Mouse (Mus musculus): ENCODE results near the gene Nup62. TPM values are rescaled to one million over a fixed set of nuclear protein-coding genes. Genes with fewer than 3 reads are reported as not detected.

Nup62 gene
- polyA plus RNA-seq, 1 experiment from 2014 or later = 22.4 TPM

GRCm38 (mm10) chr7:44808927-44809326 lies 7.0 kb upstream of the Nup62 start:
- no peaks in the 10 kb centered on the region for H3K36me3 ChIP-seq (ENCODE audit: control insufficient read depth, insufficient read depth, low read length)
- H3K4me3 ChIP-seq (ENCODE audit: low read depth, low read length) = no peak overlapping the region
- no peak overlapping the region for H3K4me2 ChIP-seq (ENCODE audit: low read depth, low read length)
- H3K27me3 ChIP-seq (ENCODE audit: control insufficient read depth, insufficient read depth, low read length) = no peaks in the 10 kb centered on the region
- 80% methylated on average over 2 of the region's 2 CpGs for WGBS
- no peaks in the 10 kb centered on the region for H3K9me3 ChIP-seq (ENCODE audit: control insufficient read depth, low read length)
- no peak overlapping the region for H3K27ac ChIP-seq (ENCODE audit: low read depth, low read length)
- no peak overlapping the region for H3K9ac ChIP-seq (replicated peaks; ENCODE audit: low read depth, low read length)
- ATAC-seq (ENCODE audit: low read depth) = no peak
- H3K4me1 ChIP-seq (ENCODE audit: control insufficient read depth, insufficient read depth, low read length) = no peaks in the 10 kb centered on the region

- Histone ChIP-seq H3K4me3 (ENCODE audit: low read depth, low read length) (no peak overlapping the region), H3K27me3 (ENCODE audit: control insufficient read depth, insufficient read depth, low read length) (no peaks in the 10 kb centered on the region), H3K27ac (ENCODE audit: low read depth, low read length) (no peak overlapping the region), H3K9me3 (ENCODE audit: control insufficient read depth, low read length) (no peaks in the 10 kb centered on the region), H3K36me3 (ENCODE audit: control insufficient read depth, insufficient read depth, low read length) (no peaks in the 10 kb centered on the region), H3K4me1 (ENCODE audit: control insufficient read depth, insufficient read depth, low read length) (no peaks in the 10 kb centered on the region), H3K4me2 (ENCODE audit: low read depth, low read length) (no peak overlapping the region), H3K9ac (replicated peaks; ENCODE audit: low read depth, low read length) (no peak overlapping the region)
- WGBS = 93% methylated on average over 3 of the region's 3 CpGs
- ATAC-seq (ENCODE audit: low read depth) = no peak
Observed at GRCm38 (mm10) chr7:44809466-44809865, 6.4 kb upstream of the Nup62 start.

- H3K9ac ChIP-seq (replicated peaks; ENCODE audit: low read depth, low read length) = no peak overlapping the region
- no peaks in the 10 kb centered on the region for H3K27me3 ChIP-seq (ENCODE audit: control insufficient read depth, insufficient read depth, low read length)
- H3K9me3 ChIP-seq (ENCODE audit: control insufficient read depth, low read length) = no peaks in the 10 kb centered on the region
- no peaks in the 10 kb centered on the region for H3K4me1 ChIP-seq (ENCODE audit: control insufficient read depth, insufficient read depth, low read length)
- no peaks in the 10 kb centered on the region for H3K36me3 ChIP-seq (ENCODE audit: control insufficient read depth, insufficient read depth, low read length)
- no peak overlapping the region for H3K27ac ChIP-seq (ENCODE audit: low read depth, low read length)
- no peak overlapping the region for H3K4me2 ChIP-seq (ENCODE audit: low read depth, low read length)
- H3K4me3 ChIP-seq (ENCODE audit: low read depth, low read length) = no peak overlapping the region
- ATAC-seq (ENCODE audit: low read depth) = no peak
- 84% methylated on average over 4 of the region's 4 CpGs for WGBS
Observed at GRCm38 (mm10) chr7:44810365-44810764, 5.5 kb upstream of the Nup62 start.

- H3K27ac ChIP-seq (ENCODE audit: low read depth, low read length) = no peak overlapping the region
- no peak for ATAC-seq (ENCODE audit: low read depth)
- 92% methylated on average over 7 of the region's 7 CpGs for WGBS
- H3K9ac ChIP-seq (replicated peaks; ENCODE audit: low read depth, low read length) = no peak overlapping the region
- no peaks in the 10 kb centered on the region for H3K27me3 ChIP-seq (ENCODE audit: control insufficient read depth, insufficient read depth, low read length)
- no peaks in the 10 kb centered on the region for H3K9me3 ChIP-seq (ENCODE audit: control insufficient read depth, low read length)
- no peak overlapping the region for H3K4me3 ChIP-seq (ENCODE audit: low read depth, low read length)
- H3K4me2 ChIP-seq (ENCODE audit: low read depth, low read length) = no peak overlapping the region
- no peaks in the 10 kb centered on the region for H3K36me3 ChIP-seq (ENCODE audit: control insufficient read depth, insufficient read depth, low read length)
- no peaks in the 10 kb centered on the region for H3K4me1 ChIP-seq (ENCODE audit: control insufficient read depth, insufficient read depth, low read length)
Observed at GRCm38 (mm10) chr7:44810819-44811557, 4.9 kb upstream of the Nup62 start.

GRCm38 (mm10) chr7:44812651-44813325 lies 3.1 kb upstream of the Nup62 start:
- no peak overlapping the region for H3K4me3 ChIP-seq (ENCODE audit: low read depth, low read length)
- H3K27ac ChIP-seq (ENCODE audit: low read depth, low read length) = no peak overlapping the region
- peaks cover 9% of the 10 kb centered on the region for H3K4me1 ChIP-seq (ENCODE audit: control insufficient read depth, insufficient read depth, low read length)
- H3K4me2 ChIP-seq (ENCODE audit: low read depth, low read length) = no peak overlapping the region
- WGBS = 94% methylated on average over 20 of the region's 20 CpGs
- H3K9ac ChIP-seq (replicated peaks; ENCODE audit: low read depth, low read length) = no peak overlapping the region
- H3K9me3 ChIP-seq (ENCODE audit: control insufficient read depth, low read length) = no peaks in the 10 kb centered on the region
- ATAC-seq (ENCODE audit: low read depth) = no peak
- H3K36me3 ChIP-seq (ENCODE audit: control insufficient read depth, insufficient read depth, low read length) = no peaks in the 10 kb centered on the region
- no peaks in the 10 kb centered on the region for H3K27me3 ChIP-seq (ENCODE audit: control insufficient read depth, insufficient read depth, low read length)

- Histone ChIP-seq H3K27ac (ENCODE audit: low read depth, low read length) (no peak overlapping the region), H3K4me1 (ENCODE audit: control insufficient read depth, insufficient read depth, low read length) (peaks cover 13% of the 10 kb centered on the region), H3K4me3 (ENCODE audit: low read depth, low read length) (no peak overlapping the region), H3K4me2 (ENCODE audit: low read depth, low read length) (no peak overlapping the region), H3K9ac (replicated peaks; ENCODE audit: low read depth, low read length) (no peak overlapping the region), H3K36me3 (ENCODE audit: control insufficient read depth, insufficient read depth, low read length) (no peaks in the 10 kb centered on the region), H3K9me3 (ENCODE audit: control insufficient read depth, low read length) (no peaks in the 10 kb centered on the region), H3K27me3 (ENCODE audit: control insufficient read depth, insufficient read depth, low read length) (no peaks in the 10 kb centered on the region)
- 91% methylated on average over 3 of the region's 3 CpGs for WGBS
- ATAC-seq (ENCODE audit: low read depth) = no peak
Observed at GRCm38 (mm10) chr7:44813985-44814384, 1.9 kb upstream of the Nup62 start.

- H3K36me3 ChIP-seq (ENCODE audit: control insufficient read depth, insufficient read depth, low read length) = no peaks in the 10 kb centered on the region
- no peaks in the 10 kb centered on the region for H3K9me3 ChIP-seq (ENCODE audit: control insufficient read depth, low read length)
- H3K27ac ChIP-seq (ENCODE audit: low read depth, low read length) = no peak overlapping the region
- H3K9ac ChIP-seq (replicated peaks; ENCODE audit: low read depth, low read length) = no peak overlapping the region
- H3K4me3 ChIP-seq (ENCODE audit: low read depth, low read length) = no peak overlapping the region
- H3K4me1 ChIP-seq (ENCODE audit: control insufficient read depth, insufficient read depth, low read length) = peaks cover 16% of the 10 kb centered on the region
- H3K27me3 ChIP-seq (ENCODE audit: control insufficient read depth, insufficient read depth, low read length) = no peaks in the 10 kb centered on the region
- ATAC-seq (ENCODE audit: low read depth) = no peak
- 95% methylated on average over 4 of the region's 4 CpGs for WGBS
- H3K4me2 ChIP-seq (ENCODE audit: low read depth, low read length) = no peak overlapping the region
Observed at GRCm38 (mm10) chr7:44814423-44814822, 1.5 kb upstream of the Nup62 start.

GRCm38 (mm10) chr7:44814952-44815553 lies 835 bp upstream of the Nup62 start:
- 29% methylated on average over 14 of the region's 14 CpGs for WGBS
- Histone ChIP-seq H3K4me1 (ENCODE audit: control insufficient read depth, insufficient read depth, low read length) (peaks cover 20% of the 10 kb centered on the region), H3K27ac (ENCODE audit: low read depth, low read length) (peak overlapping the region; percentile 84; the same call in 1 of the 2 replicates), H3K4me3 (ENCODE audit: low read depth, low read length) (peak overlapping the region; percentile 87), H3K9ac (replicated peaks; ENCODE audit: low read depth, low read length) (peak overlapping the region; percentile 85; the same call in 1 of the 2 replicates), H3K9me3 (ENCODE audit: control insufficient read depth, low read length) (no peaks in the 10 kb centered on the region), H3K4me2 (ENCODE audit: low read depth, low read length) (peak overlapping the region; percentile 70), H3K27me3 (ENCODE audit: control insufficient read depth, insufficient read depth, low read length) (no peaks in the 10 kb centered on the region), H3K36me3 (ENCODE audit: control insufficient read depth, insufficient read depth, low read length) (no peaks in the 10 kb centered on the region)
- peak; percentile 9; the same call in 1 of the 2 replicates for ATAC-seq (ENCODE audit: low read depth)

- Histone ChIP-seq H3K9me3 (ENCODE audit: control insufficient read depth, low read length) (no peaks in the 10 kb centered on the region), H3K27me3 (ENCODE audit: control insufficient read depth, insufficient read depth, low read length) (no peaks in the 10 kb centered on the region), H3K4me3 (ENCODE audit: low read depth, low read length) (peak within 1 kb of the TSS; percentile 87), H3K27ac (ENCODE audit: low read depth, low read length) (peak within 1 kb of the TSS; percentile 84), H3K4me2 (ENCODE audit: low read depth, low read length) (peak within 1 kb of the TSS; percentile 70), H3K36me3 (ENCODE audit: control insufficient read depth, insufficient read depth, low read length) (no peaks in the 10 kb centered on the region), H3K4me1 (ENCODE audit: control insufficient read depth, insufficient read depth, low read length) (peaks cover 20% of the 10 kb centered on the region), H3K9ac (replicated peaks; ENCODE audit: low read depth, low read length) (peak within 1 kb of the TSS; percentile 85)
- under 1% methylated on average over 49 of the region's 57 CpGs for WGBS
- ATAC-seq (ENCODE audit: low read depth) = peak; percentile 36
Observed at GRCm38 (mm10) chr7:44816470-44817021, 658 bp downstream of the Nup62 start, which contains the start of gene Atf5. TSS of gene Atf5 (minus strand) at chr7:44816658.
